Mouse (Mus musculus) thymus, adult 2 months (tissue): ENCODE results near the gene Cox10.

Source experiments
- CTCF ChIP-seq: fragments of 200-500 bp; IDR thresholded peaks from 2 replicates; pipeline ENCODE4 v1.5.1; 2012; ENCODE audit warnings: mild to moderate bottlenecking, control low read depth, low read length, moderate library complexity, borderline replicate concordance; ENCODE audit not compliant: control insufficient read depth, poor library complexity, insufficient read depth; ENCODE audit errors: extremely low read depth
- POLR2A ChIP-seq: fragments of 200-500 bp; IDR thresholded peaks from 2 replicates; pipeline ENCODE4 v1.6.1; 2012; ENCODE audit warnings: mild to moderate bottlenecking, low read length, control low read depth, moderate library complexity; ENCODE audit not compliant: control insufficient read depth, poor library complexity, insufficient read depth; ENCODE audit errors: extremely low read depth

- TF ChIP-seq CTCF (no peak), POLR2A (no peak)
Measured at GRCm38 (mm10) chr11:64051195-64051968, 27.9 kb downstream of the Cox10 start.
